In the genomic region with DNA sequence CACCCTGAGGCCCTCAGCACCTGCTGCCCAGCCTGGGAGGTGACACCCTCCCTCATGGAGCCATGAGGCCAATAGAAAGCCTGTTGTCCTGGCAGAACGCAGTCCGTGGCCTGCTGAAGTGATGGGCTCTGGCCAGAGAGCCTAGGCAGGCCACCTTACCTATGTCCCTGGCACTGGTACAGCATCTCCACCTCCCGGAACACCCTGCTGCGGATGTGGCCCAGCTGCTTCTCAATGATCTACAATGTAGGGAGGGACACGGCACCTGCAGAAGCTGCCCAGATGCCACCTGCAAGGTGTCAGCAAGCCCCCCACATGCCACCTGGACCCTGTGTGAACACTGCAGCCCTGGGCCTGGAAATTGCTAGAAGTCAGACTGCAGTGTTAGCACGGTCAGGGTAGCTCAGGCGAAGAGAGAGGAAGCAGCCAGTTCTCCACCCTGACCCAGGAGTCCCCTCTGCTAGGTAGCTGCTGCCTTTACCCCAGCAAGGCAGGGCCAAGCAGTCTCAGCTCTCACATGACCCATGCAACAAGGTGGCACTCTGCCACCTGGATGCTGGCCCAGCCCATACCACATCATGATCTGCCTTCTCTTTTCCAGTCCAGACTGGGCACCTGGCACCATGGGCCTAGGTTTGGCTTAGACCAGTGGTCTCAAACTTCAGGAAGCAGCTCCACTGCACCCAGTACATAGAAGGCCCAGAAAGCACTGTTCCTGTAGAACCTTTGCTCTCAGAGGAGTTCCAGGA, we compare ENCODE assay signal across 10 mouse cellular contexts. TPM values are rescaled to one million over a fixed set of nuclear protein-coding genes. Genes with fewer than 3 reads are reported as not detected.
DNase-seq lines count a peak whose midpoint lies in the region; ATAC-seq and TF ChIP-seq lines count a peak whose summit lies in the region.
"Had no signal": no experiment of that assay in that cellular context is flagged by ENCODE, and none has a peak within 500 bp of the region (broad histone marks: within the 10 kb centered on the region; RNA-seq: fewer than 3 reads in every experiment).

No protein-coding gene starts in this region.

- no peaks in the 10 kb centered on the region for H3K27me3 ChIP-seq in liver, adult 2 months (ENCODE audit: control insufficient read depth, insufficient read depth, low read length)
- no peaks in the 10 kb centered on the region for H3K27me3 ChIP-seq in liver, embryonic 11.5 days (replicated peaks; ENCODE audit: control insufficient read depth, insufficient read depth, low read length)
- H3K27me3 ChIP-seq: lung, embryonic 15.5 days; stomach, embryonic 15.5 days had no signal

- peak overlapping the region; percentile 29; the same call in 1 of the 2 replicates for H3K9ac ChIP-seq in liver, adult 2 months (ENCODE audit: low read depth, low read length)
- H3K9ac ChIP-seq in liver, embryonic 11.5 days (ENCODE audit: low read depth, low read length), result no peak overlapping the region
- H3K9ac ChIP-seq: lung, embryonic 15.5 days; stomach, embryonic 15.5 days had no signal

- H3K27ac ChIP-seq in liver, adult 2 months (replicated peaks; ENCODE audit: insufficient read depth, low read depth, low read length), result peak overlapping the region; percentile 59
- H3K27ac ChIP-seq in liver, embryonic 11.5 days (ENCODE audit: low read depth, low read length), result no peak overlapping the region
- peak overlapping the region; percentile 66 for H3K27ac ChIP-seq in brown adipose tissue, adult 24 weeks (replicated peaks; ENCODE audit: low read depth, low read length)
- H3K27ac ChIP-seq: lung, embryonic 15.5 days; stomach, embryonic 15.5 days had no signal

- H3K4me1 ChIP-seq in liver, adult 2 months (ENCODE audit: control insufficient read depth, insufficient read depth, low read length), result peaks cover 75% of the 10 kb centered on the region
- H3K4me1 ChIP-seq in liver, embryonic 11.5 days (replicated peaks; ENCODE audit: control insufficient read depth, insufficient read depth, low read length), result peaks cover 41% of the 10 kb centered on the region
- peaks cover 49% of the 10 kb centered on the region for H3K4me1 ChIP-seq in brown adipose tissue, adult 24 weeks (ENCODE audit: control insufficient read depth, insufficient read depth, insufficient read length, low read length)

- no peak overlapping the region for H3K4me2 ChIP-seq in liver, embryonic 11.5 days
- H3K4me2 ChIP-seq: lung, embryonic 15.5 days; stomach, embryonic 15.5 days had no signal

- H3K79me2 ChIP-seq in liver, adult 2 months (ENCODE audit: control insufficient read depth, insufficient read depth, low read length), result peaks cover 31% of the 10 kb centered on the region

- TF ChIP-seq POLR2A in liver, adult 2 months (IDR thresholded peaks at IDR 0.05; ENCODE audit: extremely low read depth, insufficient read depth, low read length), result no peak

- ATAC-seq in liver, embryonic 11.5 days (replicated peaks; ENCODE audit: low FRiP score), result no peak

- H3K4me3 ChIP-seq in liver, adult 2 months (ENCODE audit: insufficient read depth, low read depth, low read length), result no peak overlapping the region
- no peak overlapping the region for H3K4me3 ChIP-seq in liver, embryonic 11.5 days (ENCODE audit: low read depth, low read length)
- peak overlapping the region; percentile 12 for H3K4me3 ChIP-seq in brown adipose tissue, adult 24 weeks (ENCODE audit: insufficient read depth, low read depth, low read length)
- H3K4me3 ChIP-seq: lung, embryonic 15.5 days; stomach, embryonic 15.5 days had no signal

- WGBS in liver, adult 2 months, result 62% methylated on average over 7 of the region's 7 CpGs
- WGBS in liver, embryonic 11.5 days, result 93% methylated on average over 7 of the region's 7 CpGs

- peak; percentile 90 for DNase-seq in liver, adult 2 months (ENCODE audit: extremely low read depth, low read depth, low spot score)
- DNase-seq in liver, embryonic 11.5 days (ENCODE audit: low spot score), result no peak
- DNase-seq in heart, adult 8-10 months (ENCODE audit: low spot score), result peak; percentile 61
- peak; percentile 92 for DNase-seq in lung, postnatal 36 days
- no peak for DNase-seq in embryo, embryonic 10.5 days (ENCODE audit: low spot score)
- DNase-seq in frontal cortex, postnatal 10 days (ENCODE audit: low spot score in 2 of 2), result no peak
- DNase-seq in frontal cortex, postnatal 14 days (ENCODE audit: low spot score in 2 of 2), result no peak

- TF ChIP-seq CTCF in liver, adult 2 months (IDR thresholded peaks at IDR 0.05; ENCODE audit: low read depth, low read length), result no peak

- H3K36me3 ChIP-seq in liver, adult 2 months (ENCODE audit: control insufficient read depth, insufficient read depth, low read length), result peaks cover 42% of the 10 kb centered on the region
- H3K36me3 ChIP-seq in liver, embryonic 11.5 days (ENCODE audit: control insufficient read depth, insufficient read depth, low read length), result peaks cover 52% of the 10 kb centered on the region

- H3K9me3 ChIP-seq in liver, embryonic 11.5 days (ENCODE audit: control insufficient read depth, low read length), result no peaks in the 10 kb centered on the region
- H3K9me3 ChIP-seq: lung, embryonic 15.5 days; stomach, embryonic 15.5 days had no signal

RNA-seq across cellular contexts. Expression of a gene that starts 8.0 kb away (rescaled TPM):
- total RNA-seq in liver, adult 2 months (2014; rRNA removed), result 88.6 and 119 TPM in 2 replicates
- 87.0 and 116 TPM in 2 replicates for polyA plus RNA-seq in liver, adult 2 months (2012; rRNA removed)
- 124 and 128 TPM in 2 replicates for polyA plus RNA-seq in liver, embryonic 11.5 days (2014; fragmentation: Nextera tagmentation; extraction: Ambion mirVana)
- polyA plus RNA-seq in brown adipose tissue, adult 24 weeks (2012; ENCODE audit: insufficient read depth, insufficient read length, missing spikeins), result 313 and 519 TPM in 2 replicates
- total RNA-seq in heart, adult 8-10 months (2022), result 100 to 1,000 TPM; 197 to 243 (median 216) TPM

RNA-seq across cellular contexts. Expression of a gene that starts 13.0 kb away (rescaled TPM):
- 16.2 and 19.7 TPM in 2 replicates for total RNA-seq in liver, adult 2 months (2014; rRNA removed)
- 36.1 and 36.8 TPM in 2 replicates for polyA plus RNA-seq in liver, adult 2 months (2012; rRNA removed)
- polyA plus RNA-seq in liver, embryonic 11.5 days (2014; fragmentation: Nextera tagmentation; extraction: Ambion mirVana), result 38.0 and 38.4 TPM in 2 replicates
- polyA plus RNA-seq in brown adipose tissue, adult 24 weeks (2012; ENCODE audit: insufficient read depth, insufficient read length, missing spikeins), result 20.6 and 33.9 TPM in 2 replicates
- 10 to 100 TPM; 44.0 to 52.5 (median 48.5) TPM for total RNA-seq in heart, adult 8-10 months (2022)

RNA-seq across cellular contexts. Expression of a gene that starts 31.9 kb away (rescaled TPM):
- 3.5 and 5.2 TPM in 2 replicates for total RNA-seq in liver, adult 2 months (2014; rRNA removed)
- polyA plus RNA-seq in liver, adult 2 months (2012; rRNA removed), result 6.1 TPM in 2 replicates
- 56.7 and 57.3 TPM in 2 replicates for polyA plus RNA-seq in liver, embryonic 11.5 days (2014; fragmentation: Nextera tagmentation; extraction: Ambion mirVana)
- polyA plus RNA-seq in brown adipose tissue, adult 24 weeks (2012; ENCODE audit: insufficient read depth, insufficient read length, missing spikeins), result 5.2 and 12.0 TPM in 2 replicates
- total RNA-seq in heart, adult 8-10 months (2022), result 1 to 10 TPM; 3.8 to 6.0 (median 5.4) TPM

RNA-seq across cellular contexts. Expression of a gene that starts 32.1 kb away (rescaled TPM):
- 17.2 and 18.3 TPM in 2 replicates for total RNA-seq in liver, adult 2 months (2014; rRNA removed)
- polyA plus RNA-seq in liver, adult 2 months (2012; rRNA removed), result 42.5 and 49.7 TPM in 2 replicates
- polyA plus RNA-seq in liver, embryonic 11.5 days (2014; fragmentation: Nextera tagmentation; extraction: Ambion mirVana), result 5.7 and 6.8 TPM in 2 replicates
- 2.5 and 5.0 TPM in 2 replicates for polyA plus RNA-seq in brown adipose tissue, adult 24 weeks (2012; ENCODE audit: insufficient read depth, insufficient read length, missing spikeins)
- total RNA-seq in heart, adult 8-10 months (2022), result 1 to 10 TPM; 2.2 to 5.3 (median 3.6) TPM

RNA-seq across cellular contexts. Expression of a gene that starts 47.3 kb away (rescaled TPM):
- 54.4 and 56.1 TPM in 2 replicates for total RNA-seq in liver, adult 2 months (2014; rRNA removed)
- polyA plus RNA-seq in liver, adult 2 months (2012; rRNA removed), result 110 and 123 TPM in 2 replicates
- 92.3 and 96.1 TPM in 2 replicates for polyA plus RNA-seq in liver, embryonic 11.5 days (2014; fragmentation: Nextera tagmentation; extraction: Ambion mirVana)
- polyA plus RNA-seq in brown adipose tissue, adult 24 weeks (2012; ENCODE audit: insufficient read depth, insufficient read length, missing spikeins), result 50.9 and 67.7 TPM in 2 replicates
- 100 to 1,000 TPM; 119 to 132 (median 122) TPM for total RNA-seq in heart, adult 8-10 months (2022)

Comparison
In these comparisons a context has a peak if more than half of its experiments do, and no peak if none do; other contexts are left out.
1. DNase-seq: peak in liver, adult 2 months (single experiment), heart, adult 8-10 months (single experiment) and lung, postnatal 36 days (single experiment); none in liver, embryonic 11.5 days (single experiment), embryo, embryonic 10.5 days (single experiment), frontal cortex, postnatal 10 days (0 of 2) and frontal cortex, postnatal 14 days (0 of 2).